Mouse (Mus musculus) T-helper 17 cell (primary cell): ENCODE data around the gene B4galnt2.

Experiments used
- in situ Hi-C, 2 experiments: fragments of 300-600 bp; cut with MboI, MseI; formaldehyde crosslinking; loops; 1 replicate in 1 of 2; 2 replicates in 1 of 2; pipeline ENCODE4 v1.15.1; 2025; ENCODE audit warnings: high pct_unique_total_duplicates in 2 of 2

The B4galnt2 gene

DNA sequence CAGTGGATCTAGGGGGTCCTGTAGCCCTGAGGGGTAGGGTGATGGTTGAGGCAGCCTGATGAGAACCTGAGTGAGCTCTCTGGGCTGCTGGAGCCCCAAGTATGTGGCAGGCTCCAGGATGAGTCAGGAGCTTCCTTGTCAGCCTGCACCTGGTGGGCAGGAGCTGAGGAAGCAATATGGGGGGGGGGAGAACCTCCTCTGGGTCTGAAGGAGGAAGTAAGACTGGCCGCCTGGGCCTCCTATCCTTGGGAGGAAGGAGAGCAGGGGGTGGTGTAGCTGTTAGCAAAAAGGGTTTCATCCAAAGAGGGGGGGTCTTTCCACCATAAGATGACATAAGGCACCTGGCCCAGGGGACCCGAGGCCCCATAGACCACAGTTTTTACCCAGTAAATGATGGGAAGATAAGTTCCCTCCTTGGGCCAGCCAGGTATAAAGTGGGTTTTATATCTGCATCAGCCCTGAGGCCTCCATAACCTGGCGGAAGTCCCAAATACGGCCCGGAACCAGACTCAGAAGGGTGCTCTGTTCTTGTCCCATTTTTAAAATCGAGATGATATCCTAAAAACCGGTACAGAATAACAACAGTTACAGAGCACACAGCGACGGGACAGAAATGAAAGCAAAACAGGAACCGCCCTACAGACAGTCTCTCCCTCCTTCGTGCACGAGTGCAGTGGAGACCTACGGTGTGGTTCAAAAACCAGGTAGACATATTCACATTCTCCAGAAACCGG is 18.1 kb downstream of the B4galnt2 start:
- in situ Hi-C loops: no loop called here

DNA sequence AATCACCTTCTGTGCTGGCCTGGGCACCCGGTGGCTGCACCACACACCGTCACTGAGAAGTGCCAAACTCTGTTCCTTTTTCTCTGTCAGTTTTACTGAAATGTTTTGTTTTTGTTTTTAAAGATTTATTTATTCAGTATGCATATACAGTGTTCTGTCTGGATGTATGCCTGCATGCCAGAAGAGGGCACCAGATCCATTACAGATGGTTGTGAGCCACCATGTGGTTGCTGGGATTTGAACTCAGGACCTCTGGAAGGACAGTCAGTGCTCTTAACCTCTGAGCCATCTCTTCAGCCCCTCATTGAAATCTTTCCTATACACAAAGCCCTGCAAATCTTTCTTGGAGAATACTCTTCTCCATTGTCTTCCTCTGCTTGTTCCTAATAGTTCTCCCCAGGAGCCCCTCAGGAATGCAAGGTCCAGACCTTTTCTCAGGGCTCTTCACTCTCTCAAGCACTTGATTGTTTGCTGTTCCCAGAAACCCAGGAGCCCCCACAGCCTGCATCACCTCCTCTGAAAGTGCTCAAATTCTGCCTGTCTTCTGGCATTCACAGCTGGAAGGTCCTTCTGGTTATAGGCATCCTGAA is 24.1 kb downstream of the B4galnt2 start:
- in situ Hi-C loops: no loop called here

DNA sequence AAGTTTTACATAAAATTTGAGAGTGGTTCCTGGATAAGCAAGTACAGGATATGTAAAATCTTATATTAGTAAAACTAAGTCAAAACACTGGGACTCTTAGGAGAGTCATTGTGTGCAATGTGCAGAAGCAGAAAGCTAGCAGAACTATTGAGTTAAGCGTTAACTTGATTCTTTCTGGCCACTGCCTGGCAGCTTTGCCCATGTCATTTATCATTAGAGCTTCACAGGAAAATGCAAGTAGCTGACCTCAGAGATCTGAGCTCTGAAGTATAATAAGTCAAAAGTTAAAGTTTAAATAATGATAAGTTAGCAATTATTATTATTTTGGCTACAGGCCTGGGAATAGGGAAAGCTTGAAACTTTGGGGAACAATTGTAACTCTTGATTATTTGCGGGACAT is 34.8 kb downstream of the B4galnt2 start:
- in situ Hi-C loops: loop anchor here in 1 of 2 experiments (5.0 kb wide), 1 partner anchor 67 kb away; no protein-coding TSS in a partner anchor

GRCm38 (mm10) chr11:95876296-95876695 is 38.4 kb downstream of the B4galnt2 start:
- in situ Hi-C loops: no loop called here

- in situ Hi-C loops: no loop called here
Measured at GRCm38 (mm10) chr11:95875804-95876203, 38.9 kb downstream of the B4galnt2 start.

- in situ Hi-C loops: loop anchor here in 1 of 2 experiments (5.0 kb wide), 1 partner anchor 97 kb away; no protein-coding TSS in a partner anchor
Measured at GRCm38 (mm10) chr11:95869918-95870470, 44.7 kb downstream of the B4galnt2 start.

DNA sequence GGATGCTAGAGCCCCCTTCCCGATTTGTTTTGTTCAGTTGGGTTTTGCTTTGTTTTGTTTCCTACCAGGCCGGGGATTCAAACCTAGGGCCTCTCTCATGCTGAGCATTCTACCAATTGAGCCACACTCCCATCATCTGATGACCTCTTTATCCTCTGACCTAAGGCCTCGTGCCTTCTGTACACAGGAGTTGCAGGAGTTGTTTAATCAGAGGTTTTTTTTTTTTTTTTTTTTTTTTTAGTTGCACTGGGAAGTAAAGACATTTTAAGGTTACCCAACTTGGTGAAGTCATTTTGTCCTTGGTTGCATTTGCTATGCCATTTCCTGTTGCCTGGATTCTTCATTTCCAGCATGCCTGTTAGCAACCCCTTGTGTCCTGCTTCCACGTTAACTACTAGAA is 45.2 kb downstream of the B4galnt2 start:
- in situ Hi-C loops: loop anchor here in 1 of 2 experiments (5.0 kb wide), 1 partner anchor 98 kb away; no protein-coding TSS in a partner anchor

DNA sequence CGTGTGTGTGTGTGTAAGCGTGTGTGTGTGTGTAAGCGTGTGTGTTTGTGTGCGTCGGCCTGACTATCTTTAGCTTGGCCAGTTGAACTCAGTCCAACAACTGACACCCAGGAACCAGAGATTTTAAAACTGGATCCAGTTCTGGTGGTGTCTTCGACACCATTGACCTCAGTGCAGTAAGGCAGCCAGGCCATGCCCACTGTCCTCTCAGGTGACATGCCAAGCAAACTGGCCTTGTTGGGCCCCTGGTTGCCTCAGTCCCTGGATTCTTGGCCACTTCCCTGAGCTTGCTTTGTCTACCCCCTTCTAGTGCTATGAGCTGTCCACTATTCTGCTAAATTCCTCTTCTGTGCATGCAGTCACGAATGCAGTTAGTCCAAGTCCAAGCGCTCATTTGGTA is 53.3 kb downstream of the B4galnt2 start:
- in situ Hi-C loops: no loop called here

GRCm38 (mm10) chr11:95860071-95860490 is 54.6 kb downstream of the B4galnt2 start:
- in situ Hi-C loops: no loop called here

DNA sequence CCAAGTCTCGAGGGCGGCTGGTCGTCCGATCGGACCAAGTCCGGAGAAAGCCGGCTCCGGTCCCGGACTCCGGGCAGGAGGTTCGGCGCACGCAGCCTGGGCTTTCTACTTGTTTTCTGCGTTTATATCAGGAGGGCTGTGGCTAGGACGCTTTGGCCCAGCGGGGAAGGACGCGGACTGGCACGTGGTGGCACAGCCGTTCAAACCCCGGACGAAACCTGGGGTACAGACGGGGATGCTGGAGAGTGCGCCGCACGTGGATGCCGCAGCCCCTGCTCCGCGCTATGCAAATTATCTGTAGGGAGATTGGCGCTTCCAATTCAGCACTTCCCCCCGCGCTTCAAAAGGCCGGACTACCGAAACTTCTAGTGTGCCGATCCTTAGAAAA is 55.2 kb downstream of the B4galnt2 start:
- in situ Hi-C loops: no loop called here

DNA sequence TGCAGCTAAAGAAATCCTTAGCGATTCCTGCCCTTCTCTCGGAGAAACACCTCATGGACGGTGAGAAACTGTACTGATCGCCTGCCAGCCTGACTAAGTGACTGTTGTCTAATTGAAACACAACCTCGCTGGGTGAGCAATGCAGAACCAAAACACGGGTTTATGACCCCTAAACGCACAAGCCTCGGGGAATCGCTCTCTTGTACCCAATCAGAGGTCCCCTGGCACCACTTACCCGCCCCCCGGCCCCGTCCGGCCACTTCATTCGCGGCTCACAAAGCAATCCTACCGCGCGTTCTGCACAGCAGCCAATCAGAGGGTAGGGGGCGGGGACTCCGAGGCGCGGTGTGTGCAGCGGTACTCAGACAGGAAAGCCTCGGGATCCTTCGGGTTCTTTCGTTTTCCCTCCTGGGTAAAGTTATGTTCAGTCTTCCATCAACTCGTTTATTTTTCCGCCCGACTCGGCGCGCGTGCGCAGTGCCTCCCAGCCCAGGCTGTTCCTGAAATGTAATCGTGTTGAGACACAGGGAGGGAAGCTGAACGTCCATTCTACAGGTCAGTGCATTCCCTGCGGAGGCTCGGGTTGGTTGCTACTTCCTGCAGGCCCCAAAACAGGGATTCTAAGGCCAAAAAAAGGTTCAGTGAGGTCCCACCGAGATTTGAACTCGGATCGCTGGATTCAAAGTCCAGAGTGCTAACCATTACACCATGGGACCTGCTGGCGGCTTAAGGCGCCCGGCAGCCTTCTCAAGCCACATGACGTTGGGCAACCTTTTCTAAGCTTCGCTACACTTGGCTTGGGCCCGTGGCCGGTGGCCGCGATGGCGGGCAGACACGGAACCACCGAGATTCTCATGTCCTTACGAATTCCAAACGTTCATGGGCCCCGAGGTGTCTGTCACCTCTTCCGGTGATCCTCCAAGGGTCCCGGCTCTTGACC is 55.9 kb downstream of the B4galnt2 start:
- in situ Hi-C loops: no loop called here

- in situ Hi-C loops: no loop called here
Measured at GRCm38 (mm10) chr11:95857716-95858527, 56.8 kb downstream of the B4galnt2 start.

- in situ Hi-C loops: no loop called here
Measured at GRCm38 (mm10) chr11:95857306-95857705, 57.4 kb downstream of the B4galnt2 start.

DNA sequence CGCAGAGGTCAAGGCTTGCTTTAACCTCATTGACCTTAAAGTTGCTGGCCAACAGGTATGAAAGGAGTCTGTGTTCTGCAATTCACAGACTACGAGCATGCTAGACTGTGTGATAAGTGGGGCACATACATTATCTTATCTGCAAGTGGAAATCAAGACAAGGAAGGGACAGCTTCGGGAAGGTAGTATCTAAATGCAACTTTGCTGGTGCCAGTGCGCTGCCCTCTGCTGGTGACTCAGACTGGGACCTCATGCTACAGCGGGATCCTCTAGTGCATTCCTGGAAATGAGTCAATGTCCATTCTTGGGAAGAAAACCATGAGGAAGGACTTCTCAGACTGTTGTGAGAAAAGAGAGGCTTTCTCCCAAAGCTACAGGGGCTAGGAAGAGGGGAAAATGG is 61.0 kb downstream of the B4galnt2 start:
- in situ Hi-C loops: no loop called here

GRCm38 (mm10) chr11:95850898-95851297 is 63.8 kb downstream of the B4galnt2 start:
- in situ Hi-C loops: no loop called here

DNA sequence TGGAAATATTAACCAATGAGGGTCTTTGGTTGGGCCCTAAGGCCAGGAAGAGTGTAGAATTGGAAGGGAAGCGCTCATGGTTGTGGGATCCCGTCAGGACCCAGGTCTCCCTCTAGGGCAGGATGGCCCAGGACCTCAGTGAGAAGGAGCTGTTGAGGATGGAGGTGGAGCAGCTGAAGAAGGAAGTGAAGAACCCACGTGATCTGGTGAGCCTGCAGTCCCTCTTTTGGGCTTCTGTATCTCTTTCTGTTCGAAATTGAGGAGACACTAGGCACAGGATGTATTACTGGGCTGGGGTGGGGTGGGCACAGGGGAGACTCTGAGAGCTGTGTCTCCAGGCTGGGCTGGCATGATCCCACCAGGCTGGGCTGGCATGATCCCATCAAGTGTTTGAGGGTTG is 69.8 kb downstream of the B4galnt2 start:
- in situ Hi-C loops: no loop called here

- in situ Hi-C loops: no loop called here
Measured at GRCm38 (mm10) chr11:95843421-95843950, 71.2 kb downstream of the B4galnt2 start.

GRCm38 (mm10) chr11:95842953-95843352 is 71.7 kb downstream of the B4galnt2 start:
- in situ Hi-C loops: no loop called here

- in situ Hi-C loops: no loop called here
Measured at GRCm38 (mm10) chr11:95842074-95842681, 72.5 kb downstream of the B4galnt2 start, which contains the start of gene Abi3. Gene Abi3, minus strand, starts transcription at chr11:95842476.

GRCm38 (mm10) chr11:95841498-95841830 is 73.2 kb downstream of the B4galnt2 start:
- in situ Hi-C loops: no loop called here
